Mouse (Mus musculus) C2C12 (cell line): ENCODE results near the gene Col2a1.

Experiments
- CEBPB ChIP-seq: IDR thresholded peaks from one replicate; pipeline ENCODE4 v1.6.1; 2011; ENCODE audit warnings: low read depth, mild to moderate bottlenecking, control low read depth, moderate library complexity
- CTCF ChIP-seq: IDR thresholded peaks from one replicate; pipeline ENCODE4 v1.5.1; 2011; ENCODE audit not compliant: control insufficient read depth, insufficient read depth, insufficient read length
- FOSL1 ChIP-seq: IDR thresholded peaks from one replicate; pipeline ENCODE4 v1.8.0; 2011; ENCODE audit warnings: mild to moderate bottlenecking, low read length; ENCODE audit not compliant: poor library complexity, insufficient read depth, severe bottlenecking
- MAX ChIP-seq: IDR thresholded peaks from one replicate; pipeline ENCODE4 v1.6.1; 2011; ENCODE audit warnings: mild to moderate bottlenecking, control low read depth
- MYOD1 ChIP-seq: IDR thresholded peaks from one replicate; pipeline ENCODE4 v1.6.1; 2011; ENCODE audit warnings: low read depth; ENCODE audit not compliant: control insufficient read depth, insufficient read length
- MYOG ChIP-seq: IDR thresholded peaks from one replicate; pipeline ENCODE4 v1.6.1; 2011; ENCODE audit not compliant: control insufficient read depth, insufficient read length; ENCODE audit errors: extremely low read depth
- USF1 ChIP-seq: IDR thresholded peaks from one replicate; pipeline ENCODE4 v1.6.1; 2011; ENCODE audit warnings: low read depth, mild to moderate bottlenecking, control low read depth, moderate library complexity

- no peak for TF ChIP-seq CTCF
- no peak for TF ChIP-seq USF1
- no peak for TF ChIP-seq CEBPB
- TF ChIP-seq MYOD1 = no peak
- TF ChIP-seq MYOG = no peak
- TF ChIP-seq MAX = no peak
- no peak for TF ChIP-seq FOSL1
Measured at GRCm38 (mm10) chr15:98035076-98035755, 30.7 kb upstream of the Col2a1 start.
